Mouse (Mus musculus) c-Kit-positive CD71-negative TER-119-negative erythroid progenitor cells, embryonic 14.5 days (primary cell): Measurements from ENCODE around the gene 1600014C23Rik.

Source experiments
- DNase-seq: peaks from one replicate; pipeline ENCODE4 v3.0.0-alpha.2; 2013; ENCODE audit warnings: low read depth

Gene 1600014C23Rik

GRCm38 (mm10) chr17:45726249-45726648 is 7.4 kb downstream of the 1600014C23Rik start:
- no peak for DNase-seq

DNA sequence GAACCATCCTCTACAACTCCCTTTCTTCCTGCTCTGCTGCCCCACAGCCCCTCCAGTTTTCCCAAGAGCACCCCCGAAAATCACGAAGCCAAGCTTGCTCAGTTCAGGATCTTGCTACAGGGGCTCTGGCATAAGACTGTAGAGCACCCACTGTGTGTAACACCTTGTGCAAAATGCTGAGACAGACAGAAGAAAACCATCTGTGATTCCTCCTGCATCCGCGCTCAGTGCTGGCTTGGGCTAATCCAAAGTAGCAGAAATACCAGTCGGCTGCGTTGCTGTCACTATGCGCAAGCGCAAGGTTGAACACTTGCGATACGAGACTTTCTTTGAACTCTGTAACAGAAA is 9.1 kb downstream of the 1600014C23Rik start:
- DNase-seq = no peak

DNA sequence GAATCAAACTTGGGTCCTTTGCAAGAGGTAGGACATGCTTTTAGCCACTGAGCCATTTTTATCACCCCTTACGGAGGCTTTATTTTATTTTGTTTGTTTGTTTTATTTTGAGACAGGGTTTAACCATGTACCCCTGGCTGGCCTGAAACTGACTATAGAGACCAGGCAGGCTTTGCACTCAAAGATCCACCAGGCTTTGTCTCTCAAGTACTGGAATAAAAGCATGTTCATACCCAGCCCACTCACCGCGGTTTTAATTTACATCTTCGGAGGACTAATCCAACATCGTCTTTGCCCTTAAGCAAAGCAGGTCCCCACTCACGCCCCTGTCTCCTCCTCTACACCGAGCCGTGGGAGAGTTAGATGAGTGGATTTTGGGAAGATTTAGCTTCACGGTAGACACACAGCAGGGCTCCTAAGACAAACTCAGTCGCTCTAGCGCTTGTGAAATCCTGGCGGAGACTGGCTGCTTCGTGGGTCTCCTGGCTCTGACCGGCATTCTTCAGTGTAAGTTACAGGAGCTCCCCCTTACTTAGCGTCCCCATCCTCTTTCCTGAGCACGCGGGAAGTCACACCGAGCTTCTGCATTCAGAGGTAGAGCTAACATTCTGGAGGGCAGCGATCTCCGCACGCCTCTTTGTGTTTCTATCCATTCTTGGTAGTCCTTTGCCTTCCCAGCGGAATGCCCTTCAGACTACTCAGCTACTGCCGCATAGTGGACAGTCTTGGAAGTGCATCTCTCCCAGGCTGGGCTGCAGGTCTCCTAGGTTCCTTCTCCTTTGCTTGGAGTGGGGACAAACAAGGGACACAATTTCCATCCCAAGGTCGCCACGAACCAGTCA is 9.7 kb downstream of the 1600014C23Rik start:
- peak; percentile 81 for DNase-seq

- no peak for DNase-seq
These were observed 15.3 kb downstream of the 1600014C23Rik start for GRCm38 (mm10) chr17:45718323-45718722.

DNA sequence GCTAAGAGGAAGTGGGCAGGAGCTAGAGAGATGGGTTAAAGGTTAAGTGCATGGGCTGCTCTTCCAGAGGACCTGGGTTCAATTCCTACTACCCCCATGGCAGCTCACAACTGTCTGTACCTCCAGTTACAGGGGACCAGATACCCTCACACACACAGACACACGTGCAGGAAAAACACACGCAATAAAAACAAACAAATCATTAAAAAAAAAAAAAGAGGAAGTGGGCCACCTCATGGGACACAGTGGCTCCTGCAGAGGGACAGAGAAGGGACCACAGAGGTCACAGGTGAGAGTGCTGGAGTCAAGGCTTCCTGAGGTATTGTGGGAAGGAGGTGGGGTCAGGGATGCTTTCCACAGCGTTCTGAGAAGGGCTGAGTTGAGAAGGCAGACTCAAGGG is 22.1 kb downstream of the 1600014C23Rik start:
- no peak for DNase-seq

GRCm38 (mm10) chr17:45710407-45710806 is 23.2 kb downstream of the 1600014C23Rik start:
- DNase-seq = no peak

DNA sequence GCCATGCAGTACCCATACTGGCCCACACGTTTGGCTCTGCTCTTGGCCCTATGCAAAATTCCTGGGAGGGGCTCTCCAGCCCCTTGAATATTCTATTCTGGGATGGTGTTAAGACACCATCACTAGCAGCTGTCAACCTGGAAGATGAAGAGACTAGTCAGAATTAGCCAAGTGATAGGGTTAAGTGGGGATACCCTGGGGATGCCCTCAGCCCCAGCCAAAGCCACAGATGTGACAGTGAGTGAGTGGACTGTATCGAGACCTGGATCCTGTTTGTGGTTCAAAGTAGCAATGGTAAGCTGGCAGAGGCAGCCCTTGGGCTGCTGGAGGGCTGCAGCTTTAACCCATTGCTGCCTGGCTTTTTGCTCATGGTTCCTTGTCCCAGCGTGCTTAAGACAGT is 23.8 kb downstream of the 1600014C23Rik start:
- no peak for DNase-seq

- DNase-seq = no peak
These were observed 25.5 kb downstream of the 1600014C23Rik start for GRCm38 (mm10) chr17:45708179-45708578.

GRCm38 (mm10) chr17:45707376-45707775 is 26.3 kb downstream of the 1600014C23Rik start:
- DNase-seq = no peak

DNA sequence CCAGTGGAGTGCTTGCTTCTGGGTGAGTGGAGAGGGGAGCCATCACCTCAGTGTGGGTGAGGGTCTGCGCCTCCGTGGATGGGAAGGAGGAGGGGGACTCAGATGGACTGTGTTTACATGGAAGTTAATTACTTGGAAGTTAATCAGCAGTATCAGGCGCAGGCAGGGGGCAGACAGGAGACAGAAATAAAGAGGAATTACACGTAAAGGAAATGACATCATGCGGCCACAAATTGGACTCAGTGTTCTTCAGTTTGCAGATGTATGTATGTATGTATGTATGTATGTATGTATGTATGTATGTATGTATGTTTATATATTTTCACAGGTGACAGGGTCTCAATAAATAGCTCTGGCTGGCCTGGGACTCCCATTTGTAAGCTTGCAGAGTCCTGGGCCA is 26.8 kb downstream of the 1600014C23Rik start:
- DNase-seq = no peak

DNA sequence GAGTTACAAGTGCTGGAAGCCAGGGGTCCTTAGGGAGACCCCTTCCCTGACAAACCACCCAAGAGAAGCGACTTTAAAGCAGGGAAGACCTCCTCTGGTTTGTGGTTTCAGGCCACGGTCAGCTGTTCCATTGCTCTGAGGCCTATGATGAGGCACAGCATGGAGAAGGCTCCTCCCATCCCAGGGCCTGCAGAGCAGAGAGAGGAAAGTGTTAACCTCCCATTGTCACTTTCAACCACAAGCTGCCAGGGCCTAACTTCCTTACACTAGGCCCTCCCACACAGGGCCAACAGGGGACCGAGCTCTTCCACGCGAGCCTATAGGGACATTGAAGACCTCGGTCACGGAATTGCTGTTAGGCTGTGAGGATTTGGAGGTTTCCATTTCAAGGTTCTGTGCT is 30.5 kb downstream of the 1600014C23Rik start:
- peak; percentile 62 for DNase-seq

DNA sequence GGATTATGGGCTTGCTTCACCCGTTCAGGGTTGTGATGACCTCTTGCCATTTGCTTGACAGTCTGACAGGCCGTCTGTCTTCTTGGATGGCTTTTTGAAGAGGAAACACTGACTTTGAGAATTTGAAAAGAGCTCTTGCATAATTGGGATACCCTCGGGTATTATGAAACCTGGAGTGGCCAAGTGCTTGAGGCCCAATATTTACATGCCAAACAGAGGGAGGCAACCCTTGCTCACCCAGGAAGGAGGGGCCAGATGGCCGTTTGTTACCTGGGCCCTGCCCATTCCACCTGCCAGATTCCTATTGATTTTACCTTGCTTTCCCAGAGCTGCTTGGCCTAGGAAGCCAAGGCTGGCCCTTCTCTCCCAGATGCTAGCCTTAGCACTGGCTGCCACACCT is 31.4 kb downstream of the 1600014C23Rik start:
- no peak for DNase-seq

- DNase-seq = no peak
These were observed 32.4 kb downstream of the 1600014C23Rik start for GRCm38 (mm10) chr17:45701236-45701591.

- DNase-seq = no peak
These were observed 33.0 kb downstream of the 1600014C23Rik start for GRCm38 (mm10) chr17:45700496-45701235.

DNA sequence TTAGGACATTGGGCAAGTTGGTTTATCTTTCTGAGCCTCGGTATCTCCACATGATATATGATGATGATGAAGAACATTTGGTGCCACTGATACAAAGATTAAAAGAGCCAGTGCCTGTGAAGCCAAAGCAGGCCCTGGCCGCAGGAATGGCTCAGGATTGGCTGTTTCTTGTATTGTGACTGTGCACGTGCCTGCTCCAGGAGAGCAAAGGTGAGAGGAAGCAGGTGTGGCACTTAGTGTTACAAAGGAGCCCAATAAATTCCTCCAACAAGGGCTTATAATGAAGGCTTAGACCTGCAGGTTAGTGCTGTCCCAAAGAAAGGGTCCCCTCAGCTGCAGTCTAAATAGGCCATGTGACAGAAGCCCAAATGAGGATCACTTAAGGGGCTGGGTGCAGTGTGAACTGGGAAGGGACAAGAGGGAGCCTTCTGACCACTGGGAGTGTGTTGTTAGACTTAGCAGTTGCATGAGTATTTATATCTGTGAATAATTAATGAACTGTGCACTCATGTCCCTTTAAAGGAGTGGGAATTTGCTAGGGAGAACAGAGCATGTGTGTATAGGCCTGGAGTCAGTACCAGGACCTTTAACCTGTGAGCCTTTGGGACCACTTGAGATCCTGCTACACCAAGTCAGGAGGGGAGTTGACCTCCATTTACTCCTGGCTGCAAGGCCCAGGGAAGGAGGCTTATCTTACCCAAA is 34.5 kb downstream of the 1600014C23Rik start:
- DNase-seq = no peak

DNA sequence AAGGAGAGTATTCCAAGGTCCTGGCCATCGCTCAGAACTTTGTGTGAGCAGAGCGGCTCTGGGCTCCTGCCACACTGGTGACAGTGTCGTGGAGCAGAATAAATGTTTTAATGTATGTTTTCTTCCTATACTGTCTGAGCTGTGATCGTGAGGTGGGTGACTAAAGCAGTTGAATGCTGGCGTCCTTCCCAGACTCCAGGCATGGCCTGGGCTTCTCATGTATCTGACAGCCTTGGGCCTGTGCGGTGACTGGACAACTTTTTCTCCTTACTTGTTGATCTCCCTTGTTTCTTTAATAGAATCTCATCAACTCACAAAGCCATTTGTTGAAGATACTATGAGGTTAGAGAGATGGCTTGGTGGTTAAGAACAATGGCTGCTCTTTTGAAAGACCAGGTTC is 35.3 kb downstream of the 1600014C23Rik start:
- no peak for DNase-seq

- no peak for DNase-seq
These were observed 36.7 kb downstream of the 1600014C23Rik start for GRCm38 (mm10) chr17:45696981-45697380.

DNA sequence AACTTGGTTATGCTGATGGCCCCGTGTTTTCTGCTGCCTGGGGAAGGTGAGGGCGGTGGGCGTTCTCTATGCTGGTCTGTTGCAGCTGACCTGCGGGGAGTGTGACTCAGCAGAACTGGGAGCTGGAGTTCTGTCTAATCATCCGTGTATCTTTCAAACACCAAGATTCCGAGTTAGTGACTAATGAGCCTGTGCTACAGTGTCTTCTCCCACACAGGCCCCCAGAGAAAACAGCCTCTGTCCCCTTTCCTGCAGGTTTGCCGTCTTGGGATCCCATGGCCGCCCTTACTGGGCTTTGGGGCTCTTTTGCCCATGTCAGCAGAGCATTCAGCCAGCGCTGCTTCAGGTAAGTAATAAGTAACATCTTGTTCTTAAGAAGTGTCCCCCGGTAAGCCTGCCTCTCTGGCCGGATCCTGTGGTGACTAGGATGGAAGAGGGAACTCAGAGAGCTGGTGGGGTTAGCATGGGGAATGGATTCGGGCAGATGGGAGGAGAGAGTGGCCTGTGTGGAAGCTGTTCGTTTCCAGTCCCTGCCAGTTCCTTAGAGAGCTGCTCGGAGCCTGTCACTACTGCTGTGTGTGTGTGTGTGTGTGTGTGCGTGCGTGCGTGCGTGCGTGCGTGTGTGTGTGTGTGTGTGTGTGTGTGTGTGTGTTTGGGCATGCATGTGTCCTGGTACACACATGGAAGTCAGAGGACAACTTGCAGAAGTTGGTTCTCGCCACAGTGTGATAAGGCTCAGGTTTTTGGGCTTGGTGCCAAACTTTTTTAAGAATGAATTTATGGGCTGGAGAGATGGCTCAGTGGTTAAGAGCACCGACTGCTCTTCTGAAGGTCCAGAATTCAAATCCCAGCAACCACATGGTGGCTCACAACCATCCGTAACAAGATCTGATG is 38.2 kb downstream of the 1600014C23Rik start:
- no peak for DNase-seq

GRCm38 (mm10) chr17:45693812-45694565 is 39.7 kb downstream of the 1600014C23Rik start:
- DNase-seq = no peak

GRCm38 (mm10) chr17:45692159-45692558 is 41.5 kb downstream of the 1600014C23Rik start:
- DNase-seq = no peak

- DNase-seq = no peak
These were observed 43.6 kb downstream of the 1600014C23Rik start for GRCm38 (mm10) chr17:45690044-45690443.
